Mouse (Mus musculus) thymus, adult 2 months (tissue): ENCODE results near the gene Katnb1. TPM values are rescaled to one million over a fixed set of nuclear protein-coding genes. Genes with fewer than 3 reads are reported as not detected.

Source experiments
- DNase-seq: peaks from one replicate; pipeline ENCODE4 v3.0.0; 2021
- H3K27ac ChIP-seq: fragments of 200-500 bp; 2 replicates; pipeline ENCODE4 v1.5.1; 2012; ENCODE audit warnings: low read length, control low read depth; ENCODE audit not compliant: control insufficient read depth, insufficient read depth
- H3K27me3 ChIP-seq: fragments of 200-500 bp; 2 replicates; pipeline ENCODE4 v1.6.1; 2012; ENCODE audit warnings: mild to moderate bottlenecking, low read length, moderate library complexity, mixed read lengths; ENCODE audit not compliant: control insufficient read depth, insufficient read depth
- H3K36me3 ChIP-seq: fragments of 200-500 bp; 2 replicates; pipeline ENCODE4 v1.6.1; 2012; ENCODE audit warnings: mild to moderate bottlenecking, low read length, moderate library complexity; ENCODE audit not compliant: control insufficient read depth, insufficient read depth
- H3K4me1 ChIP-seq: fragments of 200-500 bp; replicated peaks from 2 replicates; pipeline ENCODE4 v1.6.1; 2012; ENCODE audit warnings: low read length; ENCODE audit not compliant: control insufficient read depth, insufficient read depth
- H3K4me3 ChIP-seq: fragments of 200-500 bp; 2 replicates; pipeline ENCODE4 v1.5.1; 2012; ENCODE audit warnings: mild to moderate bottlenecking, low read length, control low read depth, moderate library complexity; ENCODE audit not compliant: control insufficient read depth, insufficient read depth
- CTCF ChIP-seq: fragments of 200-500 bp; IDR thresholded peaks from 2 replicates; pipeline ENCODE4 v1.5.1; 2012; ENCODE audit warnings: mild to moderate bottlenecking, control low read depth, low read length, moderate library complexity, borderline replicate concordance; ENCODE audit not compliant: control insufficient read depth, poor library complexity, insufficient read depth; ENCODE audit errors: extremely low read depth
- POLR2A ChIP-seq: fragments of 200-500 bp; IDR thresholded peaks from 2 replicates; pipeline ENCODE4 v1.6.1; 2012; ENCODE audit warnings: mild to moderate bottlenecking, low read length, control low read depth, moderate library complexity; ENCODE audit not compliant: control insufficient read depth, poor library complexity, insufficient read depth; ENCODE audit errors: extremely low read depth
- WGBS: fragments of 180-500 bp; shearing (Covaris S2); methylation state at CpG from one replicate; pipeline ENCODE4 v1.1.7; 2018; 5-methylcytosine and 5-hydroxymethylcytosine counted together
- polyA plus RNA-seq: library from polyadenylated mRNA; depleted of rRNA; stranded (reverse); fragments of >200 nt; gene quantifications from 2 replicates; pipeline ENCODE4 v1.2.3, GENCODE M21; 2012

Gene Katnb1
- polyA plus RNA-seq, 1 experiment = 38.4 TPM

DNA sequence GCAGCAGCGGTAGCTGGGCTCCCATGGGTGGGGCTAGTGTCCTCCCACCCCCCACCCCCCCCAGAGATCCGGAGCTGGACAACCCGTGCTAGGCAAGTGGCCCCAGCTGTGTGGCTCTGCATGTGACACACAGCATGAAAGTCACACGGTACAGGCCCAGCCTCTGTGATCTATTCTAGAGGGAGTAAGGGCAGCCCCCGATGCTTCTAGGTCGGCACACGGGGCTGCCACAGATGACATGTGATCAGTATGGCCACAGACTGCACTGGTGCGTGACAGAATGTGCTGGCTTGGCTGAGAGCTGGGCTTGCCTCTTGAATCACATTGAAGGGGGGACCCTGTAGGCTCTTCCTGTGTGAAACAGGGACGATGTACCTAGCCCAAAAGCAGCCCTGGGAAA, 46.7 kb downstream of the Katnb1 start:
- TF ChIP-seq CTCF (no peak), POLR2A (no peak)
- H3K27me3 ChIP-seq = no peaks in the 10 kb centered on the region
- H3K36me3 ChIP-seq = no peaks in the 10 kb centered on the region
- H3K4me1 ChIP-seq = no peaks in the 10 kb centered on the region
- DNase-seq = no peak
- no peak overlapping the region for H3K4me3 ChIP-seq
- H3K27ac ChIP-seq = no peak overlapping the region
- whole genome bisulfite sequencing = 84% methylated on average over 9 of the region's 9 CpGs

DNA sequence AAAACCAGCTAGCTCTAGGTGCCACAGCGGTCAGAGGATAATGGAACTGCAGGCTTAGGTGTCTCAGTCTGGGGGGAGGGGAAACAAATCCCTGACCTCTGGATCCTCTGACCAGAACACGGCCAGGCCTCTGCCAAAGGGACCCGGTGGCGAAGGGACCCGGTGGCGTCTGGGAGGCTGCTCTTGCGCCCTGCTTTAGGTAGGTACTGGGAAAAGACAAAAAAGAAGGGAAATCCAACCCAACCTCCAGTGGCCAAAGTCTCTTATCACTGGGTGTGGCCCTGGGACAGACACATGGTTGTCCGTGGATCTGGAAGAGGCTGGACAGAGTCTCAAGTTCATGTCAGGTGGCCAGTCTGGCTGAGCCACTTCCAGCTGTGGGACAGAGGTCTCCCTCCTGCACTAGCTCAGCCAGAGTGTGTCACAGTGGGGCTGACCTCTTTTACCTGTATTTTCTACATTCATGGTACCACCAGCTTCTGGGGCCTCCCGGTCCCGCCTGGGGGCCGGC, 47.8 kb downstream of the Katnb1 start:
- Histone ChIP-seq H3K4me1 (no peaks in the 10 kb centered on the region), H3K4me3 (no peak overlapping the region), H3K36me3 (no peaks in the 10 kb centered on the region), H3K27me3 (no peaks in the 10 kb centered on the region), H3K27ac (no peak overlapping the region)
- no peak for DNase-seq
- 96% methylated on average over 11 of the region's 11 CpGs for WGBS
- TF ChIP-seq POLR2A (no peak), CTCF (no peak)

DNA sequence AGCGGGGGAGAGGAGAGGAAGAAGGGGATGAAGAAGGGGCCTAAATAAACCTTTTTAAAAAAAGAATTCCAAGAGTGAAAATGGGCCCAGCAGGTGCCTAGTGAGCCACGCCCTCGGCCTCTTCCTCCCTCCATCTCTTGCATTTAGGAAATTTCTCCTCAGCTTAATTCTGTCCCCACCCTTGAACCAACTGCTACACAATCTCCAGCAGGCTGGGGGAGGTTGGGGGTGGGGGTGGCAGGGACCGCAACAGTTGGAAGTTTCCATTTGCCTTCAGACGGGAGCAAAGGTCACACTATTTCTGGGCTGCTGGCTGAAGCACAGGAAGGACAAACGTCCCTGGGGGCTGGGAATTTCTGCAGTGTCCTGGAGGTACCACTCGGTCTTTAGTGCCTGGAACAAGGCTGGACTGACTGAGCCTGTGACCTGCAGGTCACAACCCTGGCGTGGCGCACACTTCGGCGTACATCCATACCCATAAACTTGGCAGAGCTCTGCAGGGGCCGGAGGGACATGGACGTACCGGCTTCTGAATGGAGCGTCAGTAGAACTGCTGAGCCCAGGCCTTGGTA, 50.1 kb downstream of the Katnb1 start:
- TF ChIP-seq CTCF (no peak), POLR2A (no peak)
- H3K4me3 ChIP-seq = no peak overlapping the region
- no peak overlapping the region for H3K27ac ChIP-seq
- H3K36me3 ChIP-seq = no peaks in the 10 kb centered on the region
- no peaks in the 10 kb centered on the region for H3K4me1 ChIP-seq
- no peaks in the 10 kb centered on the region for H3K27me3 ChIP-seq
- 91% methylated on average over 15 of the region's 15 CpGs for WGBS
- no peak for DNase-seq

DNA sequence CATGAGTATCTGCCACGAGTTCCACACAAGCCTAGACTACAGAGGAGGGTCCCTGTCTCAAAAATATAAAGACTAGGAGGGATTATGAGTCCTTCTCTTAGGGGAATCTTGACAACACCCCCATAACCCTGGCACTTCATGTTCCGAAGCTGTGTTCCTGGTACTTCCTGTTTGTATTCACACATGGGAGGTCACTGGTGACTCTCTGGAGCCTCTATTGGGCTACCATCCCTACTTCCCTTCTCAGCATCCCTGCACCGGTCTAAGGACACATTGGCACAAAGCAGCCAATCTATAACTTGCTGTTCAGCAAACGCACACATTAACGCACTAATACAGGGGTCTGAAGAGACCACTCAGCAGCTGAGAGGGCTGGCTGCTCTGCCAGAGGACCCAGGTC, 51.0 kb downstream of the Katnb1 start:
- Histone ChIP-seq H3K27ac (no peak overlapping the region), H3K4me1 (no peaks in the 10 kb centered on the region), H3K4me3 (no peak overlapping the region), H3K36me3 (no peaks in the 10 kb centered on the region), H3K27me3 (no peaks in the 10 kb centered on the region)
- no peak for TF ChIP-seq CTCF
- TF ChIP-seq POLR2A = no peak
- WGBS = 71% methylated on average over 5 of the region's 5 CpGs
- no peak for DNase-seq

DNA sequence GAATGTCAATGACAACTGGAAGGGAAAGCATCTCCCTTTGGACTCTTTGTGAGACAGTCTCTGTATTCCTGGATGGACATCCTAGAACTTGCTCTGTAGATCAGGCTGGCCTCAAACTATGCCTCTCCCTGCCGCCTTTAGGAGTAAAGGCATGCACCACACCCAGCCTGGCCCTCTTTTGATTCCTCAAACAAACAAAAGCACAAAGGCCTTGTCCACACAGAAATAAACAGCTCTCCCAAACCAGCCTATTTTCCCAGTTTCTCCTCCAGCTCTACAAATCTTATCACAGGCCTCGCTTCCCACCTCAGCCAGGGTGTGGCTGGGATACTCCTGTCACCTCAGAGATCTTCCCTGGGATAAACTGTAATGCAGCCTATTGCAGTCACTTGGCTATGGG, 53.2 kb downstream of the Katnb1 start:
- H3K27me3 ChIP-seq = no peaks in the 10 kb centered on the region
- no peaks in the 10 kb centered on the region for H3K36me3 ChIP-seq
- no peaks in the 10 kb centered on the region for H3K4me1 ChIP-seq
- no peak for DNase-seq
- H3K27ac ChIP-seq = no peak overlapping the region
- TF ChIP-seq CTCF = no peak
- no peak for TF ChIP-seq POLR2A
- 97% methylated on average over 2 of the region's 2 CpGs for WGBS
- H3K4me3 ChIP-seq = no peak overlapping the region

DNA sequence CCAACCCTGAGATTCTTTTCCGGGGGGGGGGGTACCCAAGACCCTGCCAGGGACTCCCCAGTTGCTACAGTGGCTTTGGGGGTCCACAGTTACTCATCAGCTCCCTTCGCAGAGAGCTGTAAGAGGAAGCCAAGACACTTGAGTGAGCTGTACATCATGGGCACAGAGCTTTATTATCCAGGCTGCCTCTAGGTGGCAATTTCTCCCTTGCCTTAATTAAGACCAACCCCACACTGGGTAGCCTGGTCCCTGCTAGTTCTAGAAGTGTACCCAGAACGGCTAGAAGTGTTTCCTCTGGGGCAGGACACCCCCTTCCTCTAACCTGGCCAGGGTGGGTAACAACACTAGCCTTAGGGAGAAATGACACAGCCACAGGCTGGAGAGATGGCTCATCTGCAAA, 54.3 kb downstream of the Katnb1 start:
- H3K27ac ChIP-seq = no peak overlapping the region
- DNase-seq = no peak
- 54% methylated on average over 3 of the region's 3 CpGs for WGBS
- H3K4me3 ChIP-seq = no peak overlapping the region
- H3K27me3 ChIP-seq = no peaks in the 10 kb centered on the region
- H3K36me3 ChIP-seq = no peaks in the 10 kb centered on the region
- no peak for TF ChIP-seq POLR2A
- no peaks in the 10 kb centered on the region for H3K4me1 ChIP-seq

DNA sequence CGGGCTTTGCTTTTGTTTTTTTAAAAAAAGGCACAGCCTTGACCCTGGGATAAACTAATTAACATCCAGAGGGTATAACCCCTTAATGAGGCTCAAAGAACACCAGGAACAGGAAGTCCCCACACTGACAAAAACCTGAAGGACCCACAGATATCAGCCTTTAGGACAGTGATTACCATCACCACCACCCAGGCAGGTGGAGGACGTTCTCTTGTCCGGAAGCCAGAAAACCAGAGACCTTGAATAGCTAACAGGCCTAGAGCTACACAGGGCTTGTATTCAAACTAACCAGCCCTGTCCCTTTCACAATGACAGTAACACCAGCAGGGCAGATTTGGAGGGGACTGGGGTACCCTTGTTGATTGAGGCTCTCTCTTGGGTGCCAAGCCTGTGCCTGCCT, 55.2 kb downstream of the Katnb1 start:
- Histone ChIP-seq H3K27ac (no peak overlapping the region), H3K4me3 (no peak overlapping the region), H3K4me1 (peaks cover 3% of the 10 kb centered on the region; the same call in 1 of the 2 replicates), H3K27me3 (no peaks in the 10 kb centered on the region), H3K36me3 (no peaks in the 10 kb centered on the region)
- no peak for DNase-seq
- WGBS = 84% methylated on average over 3 of the region's 3 CpGs
- no peak for TF ChIP-seq CTCF
- TF ChIP-seq POLR2A = no peak
